Mouse (Mus musculus): ENCODE measurements around the gene Os9.
"Not testable (repeated sequence)": the region's sequence is repeated elsewhere in the genome, so short reads cannot be mapped to it uniquely, and the experiment has no call there.

Gene Os9

GRCm38 (mm10) chr10:127121066-127121477 lies at the start of gene Os9:
TSS of gene Os9 (minus strand) at chr10:127121131.
- DNase-seq (ENCODE audit: low spot score) = peak; percentile 97

- no peak for DNase-seq (ENCODE audit: low spot score)
These were observed 49.1 kb upstream of the Os9 start for GRCm38 (mm10) chr10:127170002-127170401.

- peak; percentile 41 for DNase-seq (ENCODE audit: low spot score)
These were observed 46.8 kb upstream of the Os9 start for GRCm38 (mm10) chr10:127167614-127168192.

GRCm38 (mm10) chr10:127166771-127167613 lies 46.1 kb upstream of the Os9 start:
- no peak for DNase-seq (ENCODE audit: low spot score)

- no peak for DNase-seq (ENCODE audit: low spot score)
These were observed 45.4 kb upstream of the Os9 start for GRCm38 (mm10) chr10:127166404-127166715.

GRCm38 (mm10) chr10:127165654-127166403 lies 44.9 kb upstream of the Os9 start:
- DNase-seq (ENCODE audit: low spot score) = peak; percentile 48

- DNase-seq (ENCODE audit: low spot score) = no peak
These were observed 44.4 kb upstream of the Os9 start for GRCm38 (mm10) chr10:127165354-127165653.

- DNase-seq (ENCODE audit: low spot score) = peak; percentile 72
These were observed 43.9 kb upstream of the Os9 start, which contains the start of gene B4galnt1 for GRCm38 (mm10) chr10:127164631-127165353. TSS of gene B4galnt1 (plus strand) at chr10:127165225.

- DNase-seq (ENCODE audit: low spot score) = no peak
These were observed 43.3 kb upstream of the Os9 start for GRCm38 (mm10) chr10:127164190-127164589.

- DNase-seq (ENCODE audit: low spot score) = not testable (repeated sequence)
These were observed 41.9 kb upstream of the Os9 start for GRCm38 (mm10) chr10:127162771-127163261.

GRCm38 (mm10) chr10:127160728-127161127 lies 39.8 kb upstream of the Os9 start:
- no peak for DNase-seq (ENCODE audit: low spot score)

- DNase-seq (ENCODE audit: low spot score) = no peak
These were observed 39.1 kb upstream of the Os9 start for GRCm38 (mm10) chr10:127160081-127160480.

- no peak for DNase-seq (ENCODE audit: low spot score)
These were observed 37.5 kb upstream of the Os9 start for GRCm38 (mm10) chr10:127158471-127158870.

- DNase-seq (ENCODE audit: low spot score) = no peak
These were observed 35.6 kb upstream of the Os9 start for GRCm38 (mm10) chr10:127156511-127156910.

- DNase-seq (ENCODE audit: low spot score) = no peak
These were observed 35.2 kb upstream of the Os9 start for GRCm38 (mm10) chr10:127156089-127156488.

- no peak for DNase-seq (ENCODE audit: low spot score)
These were observed 33.7 kb upstream of the Os9 start for GRCm38 (mm10) chr10:127154652-127155051.

GRCm38 (mm10) chr10:127154241-127154640 lies 33.3 kb upstream of the Os9 start:
- DNase-seq (ENCODE audit: low spot score) = no peak

GRCm38 (mm10) chr10:127153323-127153722 lies 32.4 kb upstream of the Os9 start:
- no peak for DNase-seq (ENCODE audit: low spot score)

GRCm38 (mm10) chr10:127152556-127152955 lies 31.6 kb upstream of the Os9 start:
- DNase-seq (ENCODE audit: low spot score) = not testable (repeated sequence)

GRCm38 (mm10) chr10:127151233-127151632 lies 30.3 kb upstream of the Os9 start:
- not testable (repeated sequence) for DNase-seq (ENCODE audit: low spot score)

GRCm38 (mm10) chr10:127150471-127150872 lies 29.5 kb upstream of the Os9 start:
- no peak for DNase-seq (ENCODE audit: low spot score)

- no peak for DNase-seq (ENCODE audit: low spot score)
These were observed 26.2 kb upstream of the Os9 start for GRCm38 (mm10) chr10:127147135-127147534.

Measured in urinary bladder, postnatal 14 days (tissue).